Mouse (Mus musculus) heart, embryonic 10.5 days (tissue): ENCODE data around the gene Capn9. TPM values are rescaled to one million over a fixed set of nuclear protein-coding genes. Genes with fewer than 3 reads are reported as not detected.

Experiments used
- DNase-seq: peaks from one replicate; pipeline ENCODE4 v3.0.0-alpha.2; 2017; ENCODE audit warnings: low spot score
- H3K27ac ChIP-seq: fragments of 300-500 bp; sonication (generic); 2 replicates; pipeline ENCODE4 v1.5.1; 2016; ENCODE audit warnings: mild to moderate bottlenecking
- H3K27me3 ChIP-seq: fragments of 300-500 bp; sonication (generic); 2 replicates; pipeline ENCODE4 v1.6.1; 2016; ENCODE audit warnings: mild to moderate bottlenecking; ENCODE audit not compliant: poor library complexity, insufficient read depth, severe bottlenecking
- H3K36me3 ChIP-seq: fragments of 300-500 bp; sonication (generic); 2 replicates; pipeline ENCODE4 v1.6.1; 2016; ENCODE audit warnings: mild to moderate bottlenecking, moderate library complexity
- H3K4me1 ChIP-seq: fragments of 300-500 bp; sonication (generic); 2 replicates; pipeline ENCODE4 v1.6.1; 2016; ENCODE audit warnings: mild to moderate bottlenecking
- H3K4me3 ChIP-seq: fragments of 300-500 bp; sonication (generic); 2 replicates; pipeline ENCODE4 v1.5.1; 2016; ENCODE audit warnings: mild to moderate bottlenecking, moderate library complexity
- H3K9me3 ChIP-seq: fragments of 300-500 bp; sonication (generic); 2 replicates; pipeline ENCODE4 v1.6.1; 2016; ENCODE audit warnings: mild to moderate bottlenecking, moderate library complexity
- WGBS: fragments of 180-500 bp; shearing (Covaris S2); methylation state at CpG from one replicate; pipeline ENCODE4 v1.1.7; 2016; 5-methylcytosine and 5-hydroxymethylcytosine counted together
- polyA plus RNA-seq: library from polyadenylated mRNA; unstranded; fragments of >200 nt; fragmentation: Nextera tagmentation; extraction: Ambion mirVana; gene quantifications from 2 replicates; pipeline ENCODE4 v1.2.1, GENCODE M21; 2016

Capn9 gene
- polyA plus RNA-seq, 1 experiment from 2014 or later = not detected

DNA sequence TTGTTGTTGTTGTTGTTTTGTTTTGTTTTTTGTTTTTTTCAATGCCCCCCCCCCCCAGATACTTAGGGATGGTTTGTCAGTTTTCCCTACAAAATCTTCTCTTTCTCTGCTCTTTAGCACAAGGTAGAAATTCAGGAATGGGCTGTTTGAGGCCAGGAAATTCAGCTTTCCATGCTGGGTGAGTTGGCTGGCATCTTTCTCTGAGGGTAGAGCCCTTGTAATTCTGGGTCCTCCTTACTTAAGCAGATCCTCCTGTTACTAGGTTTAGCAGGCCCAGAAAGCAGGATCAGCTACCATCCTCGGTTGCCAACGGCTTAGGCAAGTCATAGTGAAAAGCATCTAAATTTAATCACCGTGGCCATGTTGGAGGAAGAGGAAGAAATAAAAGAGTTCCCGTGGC lies 55.0 kb downstream of the Capn9 start:
- Histone ChIP-seq H3K27me3 (no peaks in the 10 kb centered on the region), H3K4me3 (no peak overlapping the region), H3K9me3 (no peaks in the 10 kb centered on the region), H3K36me3 (peaks cover 19% of the 10 kb centered on the region), H3K27ac (no peak overlapping the region), H3K4me1 (peaks cover 28% of the 10 kb centered on the region)
- 84% methylated on average over 4 of the region's 4 CpGs for WGBS
- DNase-seq = no peak

DNA sequence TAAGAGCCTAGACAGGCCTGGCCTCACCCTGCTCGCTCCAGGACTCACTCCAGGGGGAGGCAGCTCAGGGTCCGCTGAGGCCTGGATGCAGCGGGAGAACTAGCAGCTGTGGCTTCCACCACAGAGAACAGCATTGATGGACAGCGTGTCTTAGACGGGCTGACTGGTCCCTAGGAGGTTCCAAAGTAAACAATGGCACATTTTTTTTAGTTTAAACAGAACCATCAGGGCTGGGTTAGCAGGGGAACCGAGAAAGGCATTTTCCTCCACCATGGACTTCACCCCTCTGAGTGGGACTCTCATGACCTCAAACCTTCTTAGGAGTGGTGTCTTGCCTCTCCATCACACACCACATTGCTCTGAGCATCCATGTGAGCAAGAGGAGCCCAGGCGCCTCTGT lies 56.1 kb downstream of the Capn9 start:
- Histone ChIP-seq H3K36me3 (peaks cover 30% of the 10 kb centered on the region), H3K4me1 (peaks cover 28% of the 10 kb centered on the region), H3K27me3 (no peaks in the 10 kb centered on the region), H3K27ac (peak overlapping the region; percentile 24; the same call in 1 of the 2 replicates), H3K9me3 (no peaks in the 10 kb centered on the region), H3K4me3 (no peak overlapping the region)
- 39% methylated on average over 7 of the region's 7 CpGs for WGBS
- DNase-seq = no peak

DNA sequence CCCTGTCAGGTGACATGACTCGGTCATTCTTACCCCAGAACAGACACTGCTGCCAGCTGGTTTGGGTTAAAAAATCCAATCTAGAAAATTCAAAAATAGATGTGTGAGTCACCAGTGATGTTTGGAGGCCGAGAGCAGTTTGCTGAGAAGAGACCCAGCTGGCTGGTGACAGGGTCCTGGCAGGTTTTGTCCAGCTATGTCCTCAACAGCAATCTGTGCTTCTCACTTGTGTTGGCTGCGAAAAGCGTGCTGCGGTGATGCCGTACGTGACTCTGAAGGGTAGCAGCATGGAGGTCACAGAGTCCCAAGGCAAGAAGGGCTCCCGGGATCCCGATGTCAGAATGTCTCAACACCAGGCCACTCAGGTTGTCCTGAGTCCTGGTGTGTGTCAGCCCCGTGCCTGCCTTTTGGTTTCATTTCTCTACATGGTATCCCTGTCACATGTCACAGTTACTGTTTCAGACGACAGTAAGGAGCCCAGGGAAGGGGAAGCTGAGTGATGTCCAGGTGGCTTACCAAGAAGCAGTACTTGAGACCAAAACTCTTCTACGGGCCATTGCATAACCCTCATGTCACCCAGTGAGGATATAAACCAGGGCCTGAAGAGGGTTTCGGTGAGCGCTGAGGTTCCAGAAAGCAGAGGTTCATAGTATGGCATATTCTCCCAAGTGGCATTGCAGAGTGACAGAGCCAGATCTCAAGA lies 57.2 kb downstream of the Capn9 start:
- no peak for DNase-seq
- H3K36me3 ChIP-seq = peaks cover 42% of the 10 kb centered on the region
- 68% methylated on average over 14 of the region's 14 CpGs for WGBS
- no peaks in the 10 kb centered on the region for H3K27me3 ChIP-seq
- peaks cover 31% of the 10 kb centered on the region for H3K4me1 ChIP-seq
- H3K4me3 ChIP-seq = no peak overlapping the region
- H3K27ac ChIP-seq = peak overlapping the region; percentile 73; the same call in 1 of the 2 replicates
- no peaks in the 10 kb centered on the region for H3K9me3 ChIP-seq

DNA sequence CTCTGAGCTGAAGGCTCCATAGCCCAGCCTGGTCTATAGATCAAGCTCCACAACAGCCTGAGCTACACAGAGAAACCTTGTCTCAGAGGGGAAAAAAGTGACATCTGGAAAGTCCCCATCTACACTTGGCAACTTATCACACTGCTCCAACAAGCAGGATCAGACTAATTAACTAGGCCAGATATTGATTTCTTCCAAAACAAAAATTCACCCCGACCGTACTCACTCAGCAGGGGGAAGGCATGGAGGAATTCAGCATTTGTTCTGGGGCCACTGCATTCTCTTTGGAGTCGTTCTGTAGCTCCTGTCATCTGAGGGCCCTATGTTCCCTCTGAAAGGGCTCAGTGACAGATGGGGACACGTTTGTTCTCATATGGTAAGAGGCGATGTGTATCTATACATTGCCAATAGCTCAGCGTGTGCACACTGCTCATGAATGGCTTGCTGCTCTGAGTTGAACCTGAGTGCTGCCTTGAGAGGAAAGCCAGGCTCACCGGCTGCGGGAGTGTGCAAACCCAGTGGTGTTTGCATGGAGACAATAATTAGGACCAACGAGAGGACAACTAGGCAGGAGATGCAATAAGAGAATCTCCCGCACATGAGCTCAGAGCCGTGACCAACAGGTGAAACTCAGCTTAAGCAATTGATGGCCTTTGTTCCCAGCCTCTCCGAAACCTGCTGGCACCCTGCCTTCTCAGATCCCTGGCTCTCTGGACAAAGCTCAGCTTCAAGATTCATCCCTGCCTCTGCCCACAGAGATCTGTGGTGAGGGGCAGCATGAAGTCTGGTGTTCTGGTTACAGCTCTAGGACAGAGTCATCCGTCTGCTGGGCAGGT lies 58.7 kb downstream of the Capn9 start:
- Histone ChIP-seq H3K4me1 (peaks cover 42% of the 10 kb centered on the region), H3K27me3 (no peaks in the 10 kb centered on the region), H3K9me3 (no peaks in the 10 kb centered on the region), H3K27ac (no peak overlapping the region), H3K36me3 (peaks cover 56% of the 10 kb centered on the region), H3K4me3 (no peak overlapping the region)
- WGBS = 86% methylated on average over 13 of the region's 13 CpGs
- DNase-seq = no peak

DNA sequence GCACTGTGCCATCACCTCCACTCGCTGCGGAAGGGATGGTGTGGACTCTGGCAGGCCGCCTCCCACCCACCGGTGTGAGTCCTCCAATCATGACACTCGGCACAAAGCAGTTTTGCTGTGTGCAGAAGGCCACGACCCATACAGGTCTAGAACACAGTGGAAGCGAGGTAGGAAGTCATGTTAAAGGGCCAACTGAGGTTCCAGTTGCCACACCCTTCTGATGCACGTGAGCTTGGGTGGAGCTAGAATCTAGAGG lies 59.3 kb downstream of the Capn9 start:
- no peaks in the 10 kb centered on the region for H3K9me3 ChIP-seq
- H3K27me3 ChIP-seq = no peaks in the 10 kb centered on the region
- DNase-seq = no peak
- no peak overlapping the region for H3K27ac ChIP-seq
- no peak overlapping the region for H3K4me3 ChIP-seq
- 85% methylated on average over 8 of the region's 8 CpGs for WGBS
- H3K4me1 ChIP-seq = peaks cover 42% of the 10 kb centered on the region
- peaks cover 60% of the 10 kb centered on the region for H3K36me3 ChIP-seq

DNA sequence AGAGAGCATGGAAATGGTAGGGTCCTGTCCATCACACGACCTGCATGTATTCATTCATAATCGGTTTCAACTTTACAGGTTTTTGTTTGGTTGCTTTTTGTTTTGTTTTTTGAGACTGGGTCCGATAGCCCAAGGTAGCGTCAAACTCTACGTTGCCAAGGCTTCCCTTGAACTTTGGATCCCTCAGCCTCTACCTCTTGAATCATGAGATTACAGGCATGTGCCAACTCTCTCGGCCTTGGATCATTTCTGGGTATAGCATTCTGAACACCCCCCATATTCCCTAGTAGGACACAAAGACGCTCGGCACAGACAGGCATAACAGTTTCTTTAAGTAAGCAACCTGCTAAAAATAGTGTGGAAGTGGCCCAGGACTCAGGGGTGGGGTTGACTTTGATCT lies 65.7 kb downstream of the Capn9 start:
- WGBS = 84% methylated on average over 8 of the region's 8 CpGs
- Histone ChIP-seq H3K4me1 (peaks cover 67% of the 10 kb centered on the region), H3K27me3 (no peaks in the 10 kb centered on the region), H3K36me3 (peaks cover 51% of the 10 kb centered on the region), H3K27ac (peak overlapping the region; percentile 73), H3K9me3 (no peaks in the 10 kb centered on the region), H3K4me3 (no peak overlapping the region)
- DNase-seq = no peak

DNA sequence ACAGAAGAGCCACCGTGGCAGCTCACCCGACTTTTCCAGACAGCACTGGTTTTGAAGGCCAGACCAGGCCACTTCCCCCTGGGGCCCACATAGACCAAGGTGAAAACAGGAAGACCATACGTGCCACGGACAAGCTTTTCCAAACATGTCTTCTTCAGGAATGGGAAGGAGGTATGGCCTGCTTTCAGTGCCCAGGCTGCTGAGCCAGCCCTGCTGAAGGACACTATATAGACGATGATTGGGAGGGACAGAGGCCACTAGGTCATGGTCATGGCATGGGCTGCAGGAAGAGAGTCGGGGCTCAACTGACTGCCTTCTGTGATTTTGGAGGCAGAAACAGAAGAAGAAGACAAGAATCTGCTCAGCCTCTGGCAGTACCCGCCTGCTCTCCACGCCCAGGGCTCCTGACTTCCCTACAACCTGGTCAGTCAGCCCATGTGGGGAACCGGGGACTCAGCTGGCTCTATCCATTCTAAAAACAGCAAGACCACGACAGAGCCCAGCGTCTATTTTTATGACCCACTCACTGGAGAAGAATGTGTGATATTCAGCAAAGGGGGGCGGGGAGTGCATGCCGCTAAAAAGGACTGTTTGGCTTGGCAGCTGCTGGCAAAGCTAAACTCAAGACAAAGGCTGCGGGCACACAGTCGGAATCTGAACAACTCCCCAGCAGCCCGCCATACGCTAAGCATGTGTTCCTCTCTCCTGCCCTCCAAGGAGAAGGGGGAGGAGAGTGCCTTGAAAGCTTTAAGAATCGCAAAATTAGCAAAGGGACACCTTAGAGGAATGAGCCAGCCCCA lies 67.8 kb downstream of the Capn9 start:
- no peaks in the 10 kb centered on the region for H3K27me3 ChIP-seq
- H3K36me3 ChIP-seq = peaks cover 31% of the 10 kb centered on the region
- WGBS = 37% methylated on average over 18 of the region's 18 CpGs
- H3K4me1 ChIP-seq = peaks cover 75% of the 10 kb centered on the region
- H3K9me3 ChIP-seq = no peaks in the 10 kb centered on the region
- H3K4me3 ChIP-seq = peak overlapping the region; percentile 33; the same call in 1 of the 2 replicates
- H3K27ac ChIP-seq = peak overlapping the region; percentile 96
- DNase-seq = peak; percentile 93

DNA sequence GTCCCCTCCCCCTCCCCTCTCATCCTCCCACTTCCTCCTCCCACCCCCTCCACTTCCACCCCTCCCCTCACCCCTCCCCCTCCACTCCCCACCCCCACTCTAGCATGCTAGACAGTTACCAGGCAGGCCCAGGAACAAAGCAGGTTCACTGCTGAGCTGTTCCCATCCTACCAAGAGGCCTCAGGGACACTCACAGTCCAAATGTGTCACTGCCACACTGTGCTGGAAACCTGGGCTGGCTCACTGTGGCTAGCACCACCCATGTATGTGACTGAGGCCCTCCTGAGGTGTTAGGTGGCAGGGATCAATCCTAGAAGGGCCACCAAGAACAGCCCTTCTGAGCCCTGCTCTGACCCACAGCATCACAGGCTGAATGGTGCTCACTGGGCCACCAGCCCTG lies 72.4 kb downstream of the Capn9 start:
- no peak for DNase-seq
- no peaks in the 10 kb centered on the region for H3K27me3 ChIP-seq
- H3K27ac ChIP-seq = peak overlapping the region; percentile 79; the same call in 1 of the 2 replicates
- H3K9me3 ChIP-seq = no peaks in the 10 kb centered on the region
- peaks cover 33% of the 10 kb centered on the region for H3K36me3 ChIP-seq
- no peak overlapping the region for H3K4me3 ChIP-seq
- peaks cover 88% of the 10 kb centered on the region for H3K4me1 ChIP-seq

DNA sequence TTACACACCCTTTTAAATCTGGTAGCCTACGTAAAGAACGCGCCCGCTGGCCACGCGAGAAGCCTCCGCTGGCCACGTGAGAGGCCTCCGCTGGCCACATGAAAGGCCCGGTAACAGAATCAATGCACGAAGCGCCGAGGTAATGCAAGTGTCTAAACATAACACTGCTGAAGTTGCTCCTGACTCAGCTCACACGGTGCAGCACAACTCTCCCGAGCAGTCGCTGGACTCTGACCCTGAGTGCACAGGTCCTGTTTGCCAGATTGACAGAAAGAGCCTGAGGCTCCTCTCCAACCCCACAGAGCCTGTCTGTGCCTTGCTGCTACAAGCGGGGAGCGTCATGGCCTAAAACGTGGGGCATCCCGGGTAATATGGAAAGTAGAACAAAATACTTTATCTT lies 75.9 kb downstream of the Capn9 start:
- H3K9me3 ChIP-seq = no peaks in the 10 kb centered on the region
- H3K4me3 ChIP-seq = no peak overlapping the region
- no peaks in the 10 kb centered on the region for H3K27me3 ChIP-seq
- peak overlapping the region; percentile 63 for H3K27ac ChIP-seq
- peaks cover 38% of the 10 kb centered on the region for H3K36me3 ChIP-seq
- H3K4me1 ChIP-seq = peaks cover 91% of the 10 kb centered on the region
- DNase-seq = no peak
- 89% methylated on average over 20 of the region's 20 CpGs for WGBS

DNA sequence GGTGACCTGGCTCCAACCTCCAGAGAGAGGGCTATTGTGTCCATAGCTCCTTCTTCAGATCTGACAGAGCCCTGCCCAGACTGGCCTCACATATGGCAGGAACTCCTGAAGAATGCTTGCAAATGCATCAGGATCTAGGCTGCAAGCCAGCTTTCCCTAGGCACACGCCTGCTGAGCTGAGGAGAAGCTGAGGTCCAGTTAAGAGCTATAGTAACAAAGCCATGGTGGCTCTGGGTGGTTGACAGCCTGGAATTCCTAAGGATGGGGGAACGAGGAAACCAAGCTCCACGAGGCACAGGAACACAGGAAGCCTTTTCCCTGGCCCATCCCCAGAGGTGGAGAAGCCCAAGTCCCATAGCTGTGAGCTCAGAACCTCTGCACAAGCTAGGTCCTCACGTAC lies 76.6 kb downstream of the Capn9 start:
- Histone ChIP-seq H3K4me1 (peaks cover 95% of the 10 kb centered on the region), H3K27me3 (no peaks in the 10 kb centered on the region), H3K27ac (peak overlapping the region; percentile 82), H3K36me3 (peaks cover 38% of the 10 kb centered on the region), H3K9me3 (no peaks in the 10 kb centered on the region), H3K4me3 (peak overlapping the region; percentile 25; the same call in 1 of the 2 replicates)
- 18% methylated on average over 4 of the region's 4 CpGs for WGBS
- DNase-seq = peak; percentile 81

DNA sequence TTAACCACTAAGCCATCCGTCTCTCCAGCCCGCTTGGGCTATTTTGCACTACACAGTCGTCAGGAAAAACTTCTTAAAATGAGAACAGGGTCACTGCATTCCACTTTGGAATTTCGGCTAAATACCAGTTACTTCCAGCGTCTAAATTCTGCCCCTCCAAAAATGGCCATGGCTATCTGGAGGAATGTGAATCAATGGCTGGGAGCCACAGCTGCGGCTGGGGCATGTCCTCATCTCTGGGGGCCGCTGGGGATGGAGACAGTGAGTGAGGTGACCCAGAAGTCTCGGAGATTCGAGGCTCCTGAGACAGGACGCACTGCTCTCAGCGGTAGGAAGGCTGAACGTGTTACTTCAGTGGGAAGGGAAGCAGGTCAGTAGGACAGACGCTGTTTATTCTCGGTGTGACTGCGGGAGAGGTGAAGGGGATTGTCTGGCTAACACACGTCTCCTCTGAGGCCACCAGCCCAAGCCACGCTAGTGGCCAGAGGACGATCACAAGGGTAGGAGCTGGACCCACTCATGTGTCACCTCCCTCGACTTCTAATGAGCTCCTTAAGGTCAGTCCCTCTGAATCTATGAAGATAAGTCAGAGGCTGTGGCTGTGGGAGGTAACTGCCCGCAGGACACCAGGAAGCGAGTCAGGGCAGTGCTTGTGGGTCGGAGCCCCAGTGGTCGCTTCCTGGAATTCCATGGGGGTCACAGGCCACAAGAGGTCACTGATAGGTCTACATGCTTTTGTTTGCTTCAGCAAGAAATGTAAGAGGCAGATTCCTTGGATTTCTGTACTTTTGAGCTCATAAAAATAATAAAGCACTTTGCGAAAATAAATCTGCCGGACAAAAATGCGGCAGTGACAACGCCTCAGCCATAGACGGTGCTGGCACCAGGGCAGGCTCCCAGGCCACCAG lies 77.9 kb downstream of the Capn9 start:
- DNase-seq = no peak
- Histone ChIP-seq H3K27me3 (no peaks in the 10 kb centered on the region), H3K4me1 (peaks cover 95% of the 10 kb centered on the region), H3K4me3 (peak overlapping the region; percentile 29), H3K36me3 (peaks cover 41% of the 10 kb centered on the region), H3K9me3 (no peaks in the 10 kb centered on the region), H3K27ac (peak overlapping the region; percentile 82)
- 35% methylated on average over 28 of the region's 28 CpGs for WGBS

DNA sequence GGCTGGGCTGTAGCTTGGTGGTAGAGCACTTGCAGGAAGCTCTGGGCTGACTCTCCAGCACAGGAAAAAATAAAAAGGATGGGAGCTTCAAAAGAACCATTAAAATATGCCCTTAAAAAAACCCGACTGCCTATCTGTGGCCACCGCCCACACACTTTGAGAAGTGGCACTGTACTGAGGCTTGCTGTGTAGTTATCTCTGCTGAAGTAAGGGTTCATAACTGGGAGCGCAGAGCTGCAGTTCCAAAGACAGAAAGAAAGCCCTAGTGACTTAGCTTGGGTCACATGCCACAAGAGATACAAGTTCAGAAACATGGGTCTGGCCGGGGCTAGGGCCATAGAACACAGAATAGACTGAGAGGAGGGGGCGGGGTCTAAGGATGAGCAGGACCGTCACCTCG lies 82.0 kb downstream of the Capn9 start:
- peaks cover 17% of the 10 kb centered on the region for H3K36me3 ChIP-seq
- H3K4me1 ChIP-seq = peaks cover 87% of the 10 kb centered on the region
- 43% methylated on average over 7 of the region's 7 CpGs for WGBS
- H3K9me3 ChIP-seq = no peaks in the 10 kb centered on the region
- H3K27ac ChIP-seq = peak overlapping the region; percentile 57
- peak overlapping the region; percentile 26 for H3K4me3 ChIP-seq
- no peak for DNase-seq
- H3K27me3 ChIP-seq = no peaks in the 10 kb centered on the region
